Mouse (Mus musculus): Measurements from ENCODE around the gene Tbc1d30. TPM values are rescaled to one million over a fixed set of nuclear protein-coding genes. Genes with fewer than 3 reads are reported as not detected.
A peak's percentile ranks its signal among the peaks of the same experiment; 100 is the strongest.

Gene Tbc1d30
- polyA plus RNA-seq, 1 experiment from 2014 or later: 4.1 TPM

GRCm38 (mm10) chr10:121282436-121282835 is 68.6 kb downstream of the Tbc1d30 start:
- DNase-seq (ENCODE audit: low spot score): no peak
- Histone ChIP-seq H3K4me2 (replicated peaks; ENCODE audit: low read depth) (no peak overlapping the region), H3K9me3 (ENCODE audit: control insufficient read depth, low read length) (no peaks in the 10 kb centered on the region), H3K4me1 (replicated peaks; ENCODE audit: control insufficient read depth, insufficient read depth) (no peaks in the 10 kb centered on the region), H3K4me3 (ENCODE audit: low read depth, low read length) (no peak overlapping the region), H3K36me3 (ENCODE audit: control insufficient read depth, insufficient read depth, low read length) (no peaks in the 10 kb centered on the region), H3K27me3 (ENCODE audit: control insufficient read depth, insufficient read depth, low read length) (no peaks in the 10 kb centered on the region), H3K9ac (ENCODE audit: low read length) (no peak overlapping the region), H3K27ac (replicated peaks) (no peak overlapping the region)
- ATAC-seq (ENCODE audit: low FRiP score, low TSS enrichment): no peak
- 69% methylated on average over 11 of the region's 11 CpGs for WGBS
- TF ChIP-seq CTCF (IDR thresholded peaks at IDR 0.05; ENCODE audit: low read depth) (no peak), EP300 (optimal IDR thresholded peaks at IDR 0.05) (no peak)

GRCm38 (mm10) chr10:121280943-121281342 is 70.1 kb downstream of the Tbc1d30 start:
- Histone ChIP-seq H3K4me2 (replicated peaks; ENCODE audit: low read depth) (no peak overlapping the region), H3K27ac (replicated peaks) (no peak overlapping the region), H3K9ac (ENCODE audit: low read length) (no peak overlapping the region), H3K36me3 (ENCODE audit: control insufficient read depth, insufficient read depth, low read length) (no peaks in the 10 kb centered on the region), H3K4me3 (ENCODE audit: low read depth, low read length) (no peak overlapping the region), H3K4me1 (replicated peaks; ENCODE audit: control insufficient read depth, insufficient read depth) (no peaks in the 10 kb centered on the region), H3K27me3 (ENCODE audit: control insufficient read depth, insufficient read depth, low read length) (no peaks in the 10 kb centered on the region), H3K9me3 (ENCODE audit: control insufficient read depth, low read length) (no peaks in the 10 kb centered on the region)
- TF ChIP-seq EP300 (optimal IDR thresholded peaks at IDR 0.05) (no peak), CTCF (IDR thresholded peaks at IDR 0.05; ENCODE audit: low read depth) (no peak)
- ATAC-seq (ENCODE audit: low FRiP score, low TSS enrichment) (no peak), DNase-seq (ENCODE audit: low spot score) (no peak)
- WGBS: 88% methylated on average over 11 of the region's 11 CpGs

GRCm38 (mm10) chr10:121277022-121277471 is 74.0 kb downstream of the Tbc1d30 start:
- no peak for ATAC-seq (ENCODE audit: low FRiP score, low TSS enrichment)
- 72% methylated on average over 2 of the region's 2 CpGs for WGBS
- H3K27ac ChIP-seq (replicated peaks): no peak overlapping the region
- H3K4me3 ChIP-seq (ENCODE audit: low read depth, low read length): no peak overlapping the region
- no peak overlapping the region for H3K4me2 ChIP-seq (replicated peaks; ENCODE audit: low read depth)
- H3K36me3 ChIP-seq (ENCODE audit: control insufficient read depth, insufficient read depth, low read length): no peaks in the 10 kb centered on the region
- no peaks in the 10 kb centered on the region for H3K9me3 ChIP-seq (ENCODE audit: control insufficient read depth, low read length)
- TF ChIP-seq EP300 (optimal IDR thresholded peaks at IDR 0.05): no peak
- TF ChIP-seq CTCF (IDR thresholded peaks at IDR 0.05; ENCODE audit: low read depth): peak; percentile 22; the same call in 1 of the 2 replicates
- no peaks in the 10 kb centered on the region for H3K27me3 ChIP-seq (ENCODE audit: control insufficient read depth, insufficient read depth, low read length)
- no peaks in the 10 kb centered on the region for H3K4me1 ChIP-seq (replicated peaks; ENCODE audit: control insufficient read depth, insufficient read depth)
- no peak for DNase-seq (ENCODE audit: low spot score)
- H3K9ac ChIP-seq (ENCODE audit: low read length): no peak overlapping the region

GRCm38 (mm10) chr10:121274964-121275363 is 76.1 kb downstream of the Tbc1d30 start:
- no peak for ATAC-seq (ENCODE audit: low FRiP score, low TSS enrichment)
- TF ChIP-seq CTCF (IDR thresholded peaks at IDR 0.05; ENCODE audit: low read depth) (no peak), EP300 (optimal IDR thresholded peaks at IDR 0.05) (no peak)
- 77% methylated on average over 1 of the region's 1 CpGs for WGBS

GRCm38 (mm10) chr10:121271002-121271401 is 80.1 kb downstream of the Tbc1d30 start:
- 79% methylated on average over 8 of the region's 8 CpGs for WGBS
- no peak overlapping the region for H3K27ac ChIP-seq (replicated peaks)
- no peaks in the 10 kb centered on the region for H3K36me3 ChIP-seq (ENCODE audit: control insufficient read depth, insufficient read depth, low read length)
- no peak overlapping the region for H3K9ac ChIP-seq (ENCODE audit: low read length)
- H3K4me3 ChIP-seq (ENCODE audit: low read depth, low read length): no peak overlapping the region
- no peaks in the 10 kb centered on the region for H3K27me3 ChIP-seq (ENCODE audit: control insufficient read depth, insufficient read depth, low read length)
- H3K9me3 ChIP-seq (ENCODE audit: control insufficient read depth, low read length): no peaks in the 10 kb centered on the region
- DNase-seq (ENCODE audit: low spot score) (peak; percentile 59), ATAC-seq (ENCODE audit: low FRiP score, low TSS enrichment) (peak; percentile 75; the same call in 1 of the 2 replicates)
- no peaks in the 10 kb centered on the region for H3K4me1 ChIP-seq (replicated peaks; ENCODE audit: control insufficient read depth, insufficient read depth)
- TF ChIP-seq CTCF (IDR thresholded peaks at IDR 0.05; ENCODE audit: low read depth) (no peak), EP300 (optimal IDR thresholded peaks at IDR 0.05) (no peak)
- H3K4me2 ChIP-seq (replicated peaks; ENCODE audit: low read depth): no peak overlapping the region

More at GRCm38 (mm10) chr10:121274964-121275363, 76.1 kb downstream of the Tbc1d30 start:
- Histone ChIP-seq H3K4me1 (replicated peaks; ENCODE audit: control insufficient read depth, insufficient read depth) (no peaks in the 10 kb centered on the region), H3K9ac (ENCODE audit: low read length) (no peak overlapping the region), H3K36me3 (ENCODE audit: control insufficient read depth, insufficient read depth, low read length) (no peaks in the 10 kb centered on the region), H3K4me2 (replicated peaks; ENCODE audit: low read depth) (no peak overlapping the region), H3K9me3 (ENCODE audit: control insufficient read depth, low read length) (no peaks in the 10 kb centered on the region), H3K27ac (replicated peaks) (no peak overlapping the region), H3K27me3 (ENCODE audit: control insufficient read depth, insufficient read depth, low read length) (no peaks in the 10 kb centered on the region), H3K4me3 (ENCODE audit: low read depth, low read length) (no peak overlapping the region)
- DNase-seq (ENCODE audit: low spot score): no peak

- ATAC-seq (ENCODE audit: low FRiP score, low TSS enrichment) (no peak), DNase-seq (ENCODE audit: low spot score) (no peak)
- H3K4me1 ChIP-seq (replicated peaks; ENCODE audit: control insufficient read depth, insufficient read depth): no peaks in the 10 kb centered on the region
- H3K4me2 ChIP-seq (replicated peaks; ENCODE audit: low read depth): no peak overlapping the region
- H3K9ac ChIP-seq (ENCODE audit: low read length): no peak overlapping the region
- H3K27ac ChIP-seq (replicated peaks): no peak overlapping the region
- no peaks in the 10 kb centered on the region for H3K36me3 ChIP-seq (ENCODE audit: control insufficient read depth, insufficient read depth, low read length)
- WGBS: 88% methylated on average over 8 of the region's 8 CpGs
- TF ChIP-seq CTCF (IDR thresholded peaks at IDR 0.05; ENCODE audit: low read depth) (no peak), EP300 (optimal IDR thresholded peaks at IDR 0.05) (no peak)
- H3K4me3 ChIP-seq (ENCODE audit: low read depth, low read length): no peak overlapping the region
- H3K9me3 ChIP-seq (ENCODE audit: control insufficient read depth, low read length): no peaks in the 10 kb centered on the region
- no peaks in the 10 kb centered on the region for H3K27me3 ChIP-seq (ENCODE audit: control insufficient read depth, insufficient read depth, low read length)
Observed at GRCm38 (mm10) chr10:121268771-121269170, 82.3 kb downstream of the Tbc1d30 start.
